Mouse (Mus musculus) heart, adult 11 months (tissue): Measurements from ENCODE around the gene Mmel1.

ENCODE experiments used
- DNase-seq: peaks from one replicate; pipeline ENCODE4 v3.0.0; 2022

Mmel1 gene

GRCm38 (mm10) chr4:154869440-154869839 lies at the start of gene Mmel1:
Gene Mmel1, plus strand, starts transcription at chr4:154869585.
- peak; percentile 85 for DNase-seq

GRCm38 (mm10) chr4:154825662-154826061 lies 43.7 kb upstream of the Mmel1 start:
- peak; percentile 92 for DNase-seq

- DNase-seq = peak; percentile 89
Observed at GRCm38 (mm10) chr4:154826224-154826623, 43.2 kb upstream of the Mmel1 start.

- peak; percentile 98 for DNase-seq
Observed at GRCm38 (mm10) chr4:154827181-154827580, 42.2 kb upstream of the Mmel1 start.

GRCm38 (mm10) chr4:154827861-154828610 lies 41.3 kb upstream of the Mmel1 start:
- peak; percentile 92 for DNase-seq

GRCm38 (mm10) chr4:154831915-154832573 lies 37.3 kb upstream of the Mmel1 start:
- DNase-seq = peak; percentile 51

GRCm38 (mm10) chr4:154836183-154836915 lies 33.0 kb upstream of the Mmel1 start:
- DNase-seq = no peak

GRCm38 (mm10) chr4:154837170-154837569 lies 32.2 kb upstream of the Mmel1 start, which contains the start of gene Ttc34:
Gene Ttc34, plus strand, starts transcription at chr4:154837459.
- peak; percentile 93 for DNase-seq

GRCm38 (mm10) chr4:154838741-154839140 lies 30.6 kb upstream of the Mmel1 start:
- DNase-seq = peak; percentile 90

- DNase-seq = no peak
Observed at GRCm38 (mm10) chr4:154839406-154839805, 30.0 kb upstream of the Mmel1 start.

- DNase-seq = peak; percentile 74
Observed at GRCm38 (mm10) chr4:154852696-154853095, 16.7 kb upstream of the Mmel1 start.

GRCm38 (mm10) chr4:154853881-154854280 lies 15.5 kb upstream of the Mmel1 start:
- peak; percentile 62 for DNase-seq

- peak; percentile 66 for DNase-seq
Observed at GRCm38 (mm10) chr4:154854676-154855345, 14.6 kb upstream of the Mmel1 start.

GRCm38 (mm10) chr4:154855721-154856479 lies 13.5 kb upstream of the Mmel1 start:
- DNase-seq = peak; percentile 97

- no peak for DNase-seq
Observed at GRCm38 (mm10) chr4:154856480-154856837, 12.9 kb upstream of the Mmel1 start.

GRCm38 (mm10) chr4:154856882-154857281 lies 12.5 kb upstream of the Mmel1 start:
- peak; percentile 77 for DNase-seq

- DNase-seq = peak; percentile 86
Observed at GRCm38 (mm10) chr4:154857366-154858240, 11.8 kb upstream of the Mmel1 start.

GRCm38 (mm10) chr4:154858601-154859000 lies 10.8 kb upstream of the Mmel1 start:
- DNase-seq = peak; percentile 54

GRCm38 (mm10) chr4:154861967-154862366 lies 7.4 kb upstream of the Mmel1 start:
- DNase-seq = peak; percentile 68

GRCm38 (mm10) chr4:154863436-154863935 lies 5.9 kb upstream of the Mmel1 start:
- peak; percentile 80 for DNase-seq

GRCm38 (mm10) chr4:154864271-154864771 lies 5.1 kb upstream of the Mmel1 start:
- peak; percentile 99 for DNase-seq
